Mouse (Mus musculus): ENCODE data around the gene Fez2.
A peak's percentile ranks its signal among the peaks of the same experiment; 100 is the strongest.

The Fez2 gene

DNA sequence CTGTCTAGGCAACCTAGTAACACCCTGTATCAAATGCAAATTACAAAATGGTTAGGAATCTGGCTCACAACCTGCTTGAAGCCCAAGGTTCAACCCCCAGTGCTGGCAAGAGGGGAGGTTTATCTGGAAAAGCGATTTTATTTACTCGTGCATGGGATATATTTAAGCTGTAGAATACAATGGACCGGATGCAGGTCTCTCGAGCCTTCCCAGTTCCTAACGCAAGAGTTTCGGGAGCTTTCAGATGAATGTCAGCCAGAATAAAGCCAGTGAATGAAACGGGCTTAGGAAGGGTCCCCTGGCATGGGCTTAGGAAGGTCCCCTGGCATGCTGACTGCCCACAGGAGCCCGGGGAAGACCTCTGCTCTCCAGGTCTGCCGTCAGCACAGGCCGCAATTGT lies 11.1 kb downstream of the Fez2 start:
- no peak for DNase-seq

GRCm38 (mm10) chr17:78405336-78405735 lies 12.6 kb downstream of the Fez2 start:
- no peak for DNase-seq

GRCm38 (mm10) chr17:78403804-78404203 lies 14.1 kb downstream of the Fez2 start:
- DNase-seq = no peak

DNA sequence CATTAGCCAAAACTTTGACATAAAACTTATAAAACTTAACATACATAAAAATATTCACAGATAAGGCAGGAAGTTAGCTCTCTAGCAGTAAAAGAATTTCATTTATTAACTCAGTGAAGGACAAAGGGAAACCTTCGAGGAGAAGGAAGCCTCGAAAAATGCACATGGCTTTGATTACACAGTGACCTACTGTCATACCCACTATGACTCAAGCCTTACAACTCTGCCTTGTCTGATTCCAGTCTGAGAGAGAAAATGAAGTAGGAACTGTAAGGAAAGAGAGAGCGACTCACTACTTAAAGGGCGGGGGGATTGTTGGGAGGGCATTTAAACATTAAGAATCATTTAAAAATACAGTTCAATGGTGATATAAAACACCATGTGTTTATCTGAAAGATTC lies 14.7 kb downstream of the Fez2 start:
- no peak for DNase-seq

DNA sequence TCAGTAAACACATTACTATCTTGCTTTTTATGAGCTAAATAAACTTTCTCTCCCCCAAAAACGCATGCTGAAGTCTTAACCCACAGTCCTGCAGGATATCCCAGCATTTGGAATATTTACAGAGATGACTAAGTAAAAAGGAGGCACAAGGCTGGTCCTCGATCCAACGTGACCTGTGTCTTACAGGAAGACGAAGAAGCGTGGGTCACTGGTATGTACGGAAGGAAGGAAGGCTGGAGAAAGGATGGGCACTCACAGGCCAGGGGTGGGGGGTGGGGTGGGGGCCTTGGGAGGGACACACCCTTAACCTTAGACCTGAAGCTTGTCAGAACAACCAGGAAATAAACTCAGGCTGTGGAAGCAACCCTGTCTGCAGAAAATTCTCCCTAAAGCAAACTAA lies 15.8 kb downstream of the Fez2 start:
- no peak for DNase-seq

DNA sequence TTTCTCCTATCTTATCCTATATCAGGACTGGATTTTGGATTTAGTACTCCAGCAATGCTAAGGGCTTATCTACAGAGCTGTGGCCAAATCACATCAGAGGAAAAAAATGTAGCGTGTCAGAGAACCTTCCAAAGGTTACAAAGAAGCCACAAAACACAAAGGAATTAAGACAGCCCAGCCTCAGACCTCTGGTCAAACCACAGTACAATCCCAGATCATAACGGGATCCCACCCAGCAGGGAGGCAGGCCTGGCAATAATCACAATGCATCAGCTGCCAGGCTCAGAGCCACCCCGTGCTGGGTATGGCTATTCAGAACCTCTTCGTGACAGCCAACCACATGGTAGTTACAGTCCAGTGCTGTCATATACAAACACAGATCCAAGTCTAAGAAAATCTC lies 16.2 kb downstream of the Fez2 start:
- DNase-seq = no peak

- DNase-seq = no peak
Measured at GRCm38 (mm10) chr17:78401311-78401710, 16.6 kb downstream of the Fez2 start.

GRCm38 (mm10) chr17:78400130-78400840 lies 17.7 kb downstream of the Fez2 start:
- peak; percentile 78 for DNase-seq

DNA sequence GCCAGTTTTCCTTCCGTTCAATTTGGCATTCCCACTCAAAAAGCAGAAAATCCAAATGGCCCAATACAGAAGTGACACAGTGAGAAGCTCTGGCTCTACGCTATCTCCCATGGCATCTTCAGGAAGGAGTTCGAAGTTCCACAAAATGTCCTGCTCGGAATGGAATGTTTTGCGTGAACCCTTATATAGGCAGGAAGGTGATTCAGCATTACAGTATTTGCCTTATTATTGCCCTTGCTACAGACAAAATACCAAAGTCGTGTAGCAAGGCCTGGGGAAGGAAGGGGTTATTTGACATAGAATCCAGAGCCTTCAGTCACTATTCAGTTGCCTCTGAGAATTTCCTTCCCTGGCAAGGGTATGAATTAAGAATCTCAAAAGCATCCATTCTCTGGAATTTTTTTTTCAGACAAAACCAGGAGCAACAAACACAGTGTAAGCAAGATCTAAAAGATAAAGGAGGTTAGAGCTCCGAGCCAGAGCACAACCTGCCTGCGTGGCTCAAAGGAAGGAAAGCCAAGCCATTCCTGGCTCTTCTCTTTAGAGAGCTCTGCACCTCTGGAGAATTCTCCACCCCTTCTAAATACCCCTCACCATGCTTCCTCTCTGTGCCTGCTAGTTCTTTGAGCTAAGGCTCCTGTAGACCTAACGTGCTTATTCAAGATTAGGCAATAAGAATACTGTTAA lies 25.4 kb downstream of the Fez2 start:
- DNase-seq = no peak

GRCm38 (mm10) chr17:78389573-78389972 lies 28.4 kb downstream of the Fez2 start:
- DNase-seq = no peak

GRCm38 (mm10) chr17:78388101-78388847 lies 29.7 kb downstream of the Fez2 start:
- no peak for DNase-seq

DNA sequence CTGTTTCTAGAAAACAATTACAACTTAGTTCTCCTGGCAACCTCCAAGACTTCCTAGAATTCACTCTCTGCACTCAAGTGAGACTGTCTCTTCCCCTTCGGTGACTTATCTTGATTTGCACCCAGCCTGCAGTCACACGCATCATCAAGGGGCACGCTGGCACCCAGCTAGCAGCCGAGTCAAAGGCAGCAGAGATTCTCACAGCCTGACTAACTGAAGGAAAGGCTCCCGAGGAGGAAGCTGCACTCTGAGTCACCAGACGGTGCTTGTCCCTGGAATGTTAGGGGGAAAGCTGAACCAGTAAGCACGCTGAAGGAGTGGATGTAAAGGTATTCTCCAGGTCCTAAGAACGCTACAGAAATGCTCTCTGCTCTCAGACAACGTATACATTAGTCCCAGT lies 30.3 kb downstream of the Fez2 start:
- no peak for DNase-seq

DNA sequence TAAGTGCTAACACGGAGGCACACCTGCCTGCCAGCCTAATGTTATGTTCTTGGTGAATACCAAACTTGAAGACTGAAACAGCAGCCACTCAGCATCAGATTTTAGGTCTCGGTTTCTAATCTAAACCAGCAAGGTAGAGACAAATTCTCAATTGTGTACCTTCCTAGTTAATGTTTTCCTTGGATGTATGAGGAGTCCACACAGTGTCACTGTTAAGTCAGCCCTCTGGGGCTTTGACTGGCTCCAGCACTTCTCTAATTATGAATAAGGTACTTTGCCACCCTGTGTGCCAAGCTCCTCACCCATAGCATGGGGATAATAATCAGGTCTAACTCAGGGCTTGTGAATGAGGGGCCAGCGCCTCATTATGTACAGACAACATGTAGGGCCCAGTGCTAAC lies 35.6 kb downstream of the Fez2 start:
- DNase-seq = no peak

DNA sequence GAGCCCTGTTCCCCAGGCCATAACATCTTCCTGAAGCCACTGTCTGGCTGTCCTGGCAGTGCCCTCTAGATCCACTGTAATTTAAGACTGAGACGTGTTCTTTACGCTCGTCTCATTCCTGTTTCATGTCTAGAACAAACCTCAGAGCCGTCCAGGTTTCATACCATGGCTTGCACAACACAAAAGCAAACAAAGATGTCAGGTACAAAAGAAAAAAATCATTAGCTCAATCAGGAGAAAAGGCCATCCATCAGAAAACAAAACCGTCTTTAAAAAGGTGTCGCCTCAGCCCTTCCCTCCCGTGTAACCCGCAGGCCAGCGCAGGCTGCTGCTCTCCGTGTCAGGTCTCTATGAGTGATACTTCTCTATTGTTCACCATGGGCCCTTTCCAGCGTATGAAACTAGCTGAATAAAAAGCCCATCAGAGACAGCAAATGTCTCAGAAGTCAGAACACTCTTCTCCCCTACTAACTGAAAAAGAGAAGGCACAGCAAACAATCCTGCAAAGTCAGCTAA lies 38.2 kb downstream of the Fez2 start:
- DNase-seq = no peak

DNA sequence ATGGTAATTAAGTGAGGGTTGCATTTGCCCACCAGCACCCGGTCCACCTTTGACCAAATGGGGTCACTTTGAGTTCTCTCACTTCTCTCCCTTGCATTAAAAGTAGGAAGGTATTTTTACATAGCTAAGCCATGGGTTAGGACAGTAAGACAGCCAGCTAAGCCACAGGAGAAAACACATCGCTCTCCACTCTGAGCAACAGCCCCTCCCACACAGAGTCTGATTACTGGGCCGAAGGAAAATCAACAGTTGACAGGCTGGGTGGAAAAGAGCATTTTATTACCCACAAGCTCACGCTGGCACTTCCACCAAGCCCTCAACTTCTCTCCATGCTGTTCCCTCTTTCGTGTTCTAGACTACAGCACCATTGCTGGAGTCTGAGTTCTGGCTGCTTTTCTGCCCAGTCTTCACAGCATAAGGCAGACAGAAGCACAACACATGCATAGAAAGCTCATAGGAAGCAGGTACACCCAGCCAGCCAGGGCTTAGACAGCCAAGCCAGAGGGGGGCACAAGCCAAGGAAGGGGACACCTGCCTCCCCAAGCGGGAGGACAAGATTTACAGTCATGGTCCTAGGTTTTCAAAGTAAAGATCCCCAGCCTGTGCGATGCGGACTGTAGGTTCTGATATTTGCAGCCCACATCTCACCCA lies 38.7 kb downstream of the Fez2 start:
- DNase-seq = no peak

GRCm38 (mm10) chr17:78376587-78376986 lies 41.4 kb downstream of the Fez2 start:
- DNase-seq = no peak

GRCm38 (mm10) chr17:78374756-78375155 lies 43.2 kb downstream of the Fez2 start:
- DNase-seq = no peak

GRCm38 (mm10) chr17:78373849-78374248 lies 44.1 kb downstream of the Fez2 start:
- no peak for DNase-seq

DNA sequence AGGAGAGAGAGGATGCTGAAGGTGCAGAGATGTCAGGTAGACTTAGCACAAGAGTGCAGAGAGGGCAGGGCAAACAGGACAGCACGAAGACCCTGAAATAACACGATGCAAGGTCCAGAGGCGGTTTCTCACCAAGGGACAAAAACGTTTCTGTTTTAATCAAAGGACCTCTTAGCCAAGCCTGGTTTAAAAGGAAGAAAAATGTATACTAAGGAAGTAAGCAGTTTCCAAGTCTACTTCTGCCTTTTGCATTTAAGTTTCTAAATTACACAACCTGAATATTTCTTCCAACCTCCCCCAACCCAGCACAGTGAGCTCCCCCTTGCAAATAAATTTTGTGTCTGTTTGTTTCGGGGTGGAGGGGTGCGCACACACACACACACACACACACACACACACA lies 44.8 kb downstream of the Fez2 start:
- DNase-seq = no peak

GRCm38 (mm10) chr17:78370445-78370844 lies 47.5 kb downstream of the Fez2 start:
- no peak for DNase-seq

DNA sequence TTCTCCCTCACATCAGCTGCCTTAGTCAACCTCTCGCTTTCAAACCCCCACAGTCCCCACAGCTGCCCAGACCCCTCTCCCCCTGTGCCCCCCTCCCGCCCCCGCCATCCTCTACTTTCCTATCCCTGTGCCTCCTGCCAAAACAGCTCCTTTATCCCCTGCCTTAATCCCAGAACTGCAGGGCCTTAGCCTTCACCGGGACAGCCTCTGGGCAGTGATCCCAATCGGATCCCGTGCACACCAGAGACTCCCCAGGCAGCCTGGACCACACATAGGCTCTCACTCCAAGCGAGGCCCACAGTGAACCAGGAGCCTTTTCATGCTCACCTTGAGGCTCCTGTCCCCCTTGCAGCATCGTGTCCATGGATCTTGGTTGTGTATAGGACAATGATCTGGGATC lies 49.5 kb downstream of the Fez2 start:
- no peak for DNase-seq

DNA sequence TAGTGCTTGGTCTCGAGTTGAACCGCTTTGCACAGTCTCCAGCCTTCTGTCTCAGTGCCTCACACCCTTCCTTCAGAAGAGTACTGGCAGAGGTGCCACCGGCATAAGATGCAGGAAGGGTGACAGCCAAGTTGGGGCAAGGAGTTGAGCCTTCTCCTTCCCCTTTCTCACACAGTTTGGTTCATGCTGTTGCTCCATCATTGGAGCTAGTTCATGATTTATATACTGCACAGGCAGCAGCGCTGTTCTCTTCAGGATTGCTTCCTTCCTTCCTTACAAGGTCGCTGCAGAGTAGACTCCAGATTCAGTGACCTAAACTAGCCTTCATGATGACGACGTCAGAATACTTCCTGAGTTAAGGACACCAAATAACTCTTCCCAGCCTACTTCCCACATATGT lies 51.9 kb downstream of the Fez2 start:
- no peak for DNase-seq

All from right cerebral cortex, adult 18-20 months (tissue).